Mouse (Mus musculus) CD4-positive, CD25-positive, alpha-beta regulatory T cell, adult 4 months (primary cell): ENCODE results near the gene Zdhhc25. TPM values are rescaled to one million over a fixed set of nuclear protein-coding genes. Genes with fewer than 3 reads are reported as not detected.

Experiments
- ATAC-seq: one replicate; pipeline ENCODE4 v1.8.0; 2017
- polyA plus RNA-seq, 2 experiments: library from polyadenylated mRNA; unstranded; fragments of 100-300 nt; shearing (Covaris generic); gene quantifications; one replicate each; pipeline ENCODE4 v1.2.1; 2017

The Zdhhc25 gene
- not detected for polyA plus RNA-seq

- ATAC-seq: no peak
These were observed at the start of gene Zdhhc25 for GRCm38 (mm10) chr15:88600002-88600401. Zdhhc25 (plus strand) TSS chr15:88600302.

GRCm38 (mm10) chr15:88552852-88553251, 47.2 kb upstream of the Zdhhc25 start:
- no peak for ATAC-seq

GRCm38 (mm10) chr15:88555476-88555875, 44.6 kb upstream of the Zdhhc25 start:
- ATAC-seq: no peak

GRCm38 (mm10) chr15:88560637-88561036, 39.5 kb upstream of the Zdhhc25 start:
- ATAC-seq: no peak

- no peak for ATAC-seq
These were observed 38.9 kb upstream of the Zdhhc25 start for GRCm38 (mm10) chr15:88561058-88561730.

- no peak for ATAC-seq
These were observed 34.8 kb upstream of the Zdhhc25 start for GRCm38 (mm10) chr15:88565307-88565706.

- ATAC-seq: no peak
These were observed 34.3 kb upstream of the Zdhhc25 start for GRCm38 (mm10) chr15:88565806-88566205.

GRCm38 (mm10) chr15:88570697-88571096, 29.4 kb upstream of the Zdhhc25 start:
- no peak for ATAC-seq

GRCm38 (mm10) chr15:88579461-88579860, 20.6 kb upstream of the Zdhhc25 start:
- ATAC-seq: no peak

- no peak for ATAC-seq
These were observed 2.4 kb downstream of the Zdhhc25 start for GRCm38 (mm10) chr15:88602496-88602895.

- ATAC-seq: no peak
These were observed 3.1 kb downstream of the Zdhhc25 start for GRCm38 (mm10) chr15:88603091-88603732.

- no peak for ATAC-seq
These were observed 3.6 kb downstream of the Zdhhc25 start for GRCm38 (mm10) chr15:88603733-88604119.

GRCm38 (mm10) chr15:88604669-88605414, 4.7 kb downstream of the Zdhhc25 start:
- ATAC-seq: no peak

GRCm38 (mm10) chr15:88605415-88605785, 5.3 kb downstream of the Zdhhc25 start:
- ATAC-seq: no peak

- ATAC-seq: no peak
These were observed 17.0 kb downstream of the Zdhhc25 start for GRCm38 (mm10) chr15:88617125-88617524.

- no peak for ATAC-seq
These were observed 18.1 kb downstream of the Zdhhc25 start for GRCm38 (mm10) chr15:88618008-88618773.

GRCm38 (mm10) chr15:88620017-88620416, 19.9 kb downstream of the Zdhhc25 start:
- ATAC-seq: no peak

- no peak for ATAC-seq
These were observed 23.8 kb downstream of the Zdhhc25 start for GRCm38 (mm10) chr15:88623891-88624290.

- ATAC-seq: no peak
These were observed 24.8 kb downstream of the Zdhhc25 start for GRCm38 (mm10) chr15:88624874-88625277.

- no peak for ATAC-seq
These were observed 25.4 kb downstream of the Zdhhc25 start for GRCm38 (mm10) chr15:88625303-88626066.

- no peak for ATAC-seq
These were observed 26.9 kb downstream of the Zdhhc25 start for GRCm38 (mm10) chr15:88626886-88627488.
